Mouse (Mus musculus) limb, embryonic 14.5 days (tissue): ENCODE data around the gene Tmem259. TPM values are rescaled to one million over a fixed set of nuclear protein-coding genes. Genes with fewer than 3 reads are reported as not detected.
A peak's percentile ranks its signal among the peaks of the same experiment; 100 is the strongest.

Experiments used
- ATAC-seq: fragments of 200-750 bp; cut with Nextera tagmentation; 2 replicates; pipeline ENCODE4 v1.8.0; 2017; ENCODE audit warnings: low read depth, moderate number of reproducible peaks, moderate TSS enrichment; ENCODE audit not compliant: low FRiP score
- DNase-seq: peaks from one replicate; pipeline ENCODE4 v3.0.0-alpha.2; 2015; ENCODE audit warnings: low spot score
- H3K27ac ChIP-seq: fragments of 300-500 bp; sonication (generic); replicated peaks from 2 replicates; pipeline ENCODE4 v1.5.1; 2014; ENCODE audit warnings: low read depth, mild to moderate bottlenecking, low read length, moderate library complexity, mixed read lengths
- H3K27me3 ChIP-seq: fragments of 300-500 bp; sonication (generic); 2 replicates; pipeline ENCODE4 v1.6.1; 2014; ENCODE audit warnings: low read length, mixed read lengths; ENCODE audit not compliant: control insufficient read depth, insufficient read depth
- H3K36me3 ChIP-seq: fragments of 300-500 bp; sonication (generic); 2 replicates; pipeline ENCODE4 v1.6.1; 2014; ENCODE audit warnings: mild to moderate bottlenecking, low read length, moderate library complexity, mixed read lengths; ENCODE audit not compliant: control insufficient read depth, insufficient read depth
- H3K4me1 ChIP-seq: fragments of 300-500 bp; sonication (generic); 2 replicates; pipeline ENCODE4 v1.6.1; 2014; ENCODE audit warnings: antibody characterized with exemption, low read length, mixed read lengths; ENCODE audit not compliant: control insufficient read depth, insufficient read depth
- H3K4me2 ChIP-seq: fragments of 300-500 bp; sonication (generic); replicated peaks from 2 replicates; pipeline ENCODE4 v1.6.1; 2014; ENCODE audit warnings: low read depth, mild to moderate bottlenecking, low read length, moderate library complexity; ENCODE audit not compliant: severe bottlenecking
- H3K4me3 ChIP-seq: fragments of 300-500 bp; sonication (generic); replicated peaks from 2 replicates; pipeline ENCODE4 v1.5.1; 2014; ENCODE audit warnings: low read length
- H3K9ac ChIP-seq: fragments of 300-500 bp; sonication (generic); 2 replicates; pipeline ENCODE4 v1.6.1; 2014; ENCODE audit warnings: mild to moderate bottlenecking, low read depth, low read length, moderate library complexity; ENCODE audit not compliant: severe bottlenecking
- H3K9me3 ChIP-seq: fragments of 300-500 bp; sonication (generic); 2 replicates; pipeline ENCODE4 v1.6.1; 2016; ENCODE audit warnings: low read length; ENCODE audit not compliant: control insufficient read depth
- POLR2A ChIP-seq: fragments of 200-500 bp; IDR thresholded peaks from 2 replicates; pipeline ENCODE4 v1.8.0; 2012; ENCODE audit warnings: inconsistent platforms, mild to moderate bottlenecking, moderate library complexity, borderline replicate concordance; ENCODE audit not compliant: insufficient read depth, insufficient read length; ENCODE audit errors: extremely low read depth
- WGBS: fragments of 180-500 bp; shearing (Covaris S2); extraction: QIAGEN DNeasy Blood & Tissue Kit; methylation state at CpG from one replicate; pipeline ENCODE4 v1.1.7; 2014; 5-methylcytosine and 5-hydroxymethylcytosine counted together
- polyA plus RNA-seq, 2 experiments: library from polyadenylated mRNA; depleted of rRNA in 1 of 2; stranded (reverse) in 1 of 2; unstranded in 1 of 2; fragments of >200 nt; fragmentation: Nextera tagmentation in 1 of 2; extraction: Ambion mirVana in 1 of 2; gene quantifications; 2 replicates each; pipeline versions ENCODE4 v1.2.1 to v1.2.3; 2012 to 2014

Gene Tmem259
- polyA plus RNA-seq, 2 experiments = 24.5 to 260 TPM

GRCm38 (mm10) chr10:79983205-79983604 lies 925 bp downstream of the Tmem259 start:
- Histone ChIP-seq H3K27ac (no peak overlapping the region), H3K4me2 (peak overlapping the region; percentile 85), H3K27me3 (no peaks in the 10 kb centered on the region), H3K4me1 (peaks cover 35% of the 10 kb centered on the region), H3K9me3 (no peaks in the 10 kb centered on the region), H3K36me3 (peaks cover 21% of the 10 kb centered on the region), H3K4me3 (peak overlapping the region; percentile 68), H3K9ac (peak overlapping the region; percentile 72)
- ATAC-seq (no peak), DNase-seq (no peak)
- 76% methylated on average over 5 of the region's 5 CpGs for WGBS
- no peak for TF ChIP-seq POLR2A

- Histone ChIP-seq H3K27me3 (no peaks in the 10 kb centered on the region), H3K4me3 (no peak overlapping the region), H3K27ac (no peak overlapping the region), H3K4me2 (no peak overlapping the region), H3K9me3 (no peaks in the 10 kb centered on the region), H3K36me3 (peaks cover 54% of the 10 kb centered on the region), H3K4me1 (peaks cover 13% of the 10 kb centered on the region), H3K9ac (no peak overlapping the region)
- DNase-seq = no peak
- WGBS = 93% methylated on average over 22 of the region's 22 CpGs
- no peak for ATAC-seq
- no peak for TF ChIP-seq POLR2A
These were observed 4.6 kb downstream of the Tmem259 start for GRCm38 (mm10) chr10:79979401-79980155.

- no peak for ATAC-seq
- 94% methylated on average over 20 of the region's 21 CpGs for WGBS
- no peaks in the 10 kb centered on the region for H3K27me3 ChIP-seq
- no peak overlapping the region for H3K27ac ChIP-seq
- no peak overlapping the region for H3K4me3 ChIP-seq
- no peak overlapping the region for H3K9ac ChIP-seq
- H3K36me3 ChIP-seq = peaks cover 57% of the 10 kb centered on the region
- H3K9me3 ChIP-seq = no peaks in the 10 kb centered on the region
- peaks cover 8% of the 10 kb centered on the region for H3K4me1 ChIP-seq
- no peak for TF ChIP-seq POLR2A
- no peak overlapping the region for H3K4me2 ChIP-seq
- no peak for DNase-seq
These were observed 6.1 kb downstream of the Tmem259 start for GRCm38 (mm10) chr10:79978061-79978460.

GRCm38 (mm10) chr10:79977324-79977723 lies 6.8 kb downstream of the Tmem259 start:
- DNase-seq (no peak), ATAC-seq (no peak)
- Histone ChIP-seq H3K4me3 (no peak overlapping the region), H3K27ac (no peak overlapping the region), H3K27me3 (no peaks in the 10 kb centered on the region), H3K9ac (no peak overlapping the region), H3K36me3 (peaks cover 57% of the 10 kb centered on the region), H3K9me3 (no peaks in the 10 kb centered on the region), H3K4me1 (peaks cover under 1% of the 10 kb centered on the region; the same call in 1 of the 2 replicates), H3K4me2 (no peak overlapping the region)
- WGBS = 88% methylated on average over 16 of the region's 28 CpGs
- no peak for TF ChIP-seq POLR2A

GRCm38 (mm10) chr10:79976722-79977107 lies 7.4 kb downstream of the Tmem259 start:
- H3K27me3 ChIP-seq = no peaks in the 10 kb centered on the region
- no peaks in the 10 kb centered on the region for H3K9me3 ChIP-seq
- no peak for DNase-seq
- no peaks in the 10 kb centered on the region for H3K4me1 ChIP-seq
- no peak overlapping the region for H3K4me3 ChIP-seq
- ATAC-seq = no peak
- H3K36me3 ChIP-seq = peaks cover 57% of the 10 kb centered on the region
- H3K4me2 ChIP-seq = no peak overlapping the region
- H3K9ac ChIP-seq = no peak overlapping the region
- no peak for TF ChIP-seq POLR2A
- no peak overlapping the region for H3K27ac ChIP-seq
- 74% methylated on average over 33 of the region's 36 CpGs for WGBS
